Mouse (Mus musculus): ENCODE data around the gene Abl2.

GRCm38 (mm10) chr1:156654735-156655530 is 96.3 kb downstream of the Abl2 start:
- TF ChIP-seq CTCF (IDR thresholded peaks at IDR 0.05; ENCODE audit: low read depth, low read length) (no peak), GATA1 (IDR thresholded peaks at IDR 0.05; ENCODE audit: borderline replicate concordance, low read length) (no peak), TAL1 (conservative IDR thresholded peaks at IDR 0.05; ENCODE audit: low read depth, low read length) (no peak), POLR2AphosphoS5 (IDR thresholded peaks at IDR 0.05; ENCODE audit: insufficient replicate concordance, low read depth, low read length) (no peak), GATA2 (IDR thresholded peaks at IDR 0.05; ENCODE audit: borderline replicate concordance, low read depth, low read length) (no peak)

Measured in G1E (cell line).